Mouse (Mus musculus): Measurements from ENCODE around the gene Kl. TPM values are rescaled to one million over a fixed set of nuclear protein-coding genes. Genes with fewer than 3 reads are reported as not detected.

Kl gene
- total RNA-seq, 2 experiments from 2014 or later: 0.24 TPM

DNA sequence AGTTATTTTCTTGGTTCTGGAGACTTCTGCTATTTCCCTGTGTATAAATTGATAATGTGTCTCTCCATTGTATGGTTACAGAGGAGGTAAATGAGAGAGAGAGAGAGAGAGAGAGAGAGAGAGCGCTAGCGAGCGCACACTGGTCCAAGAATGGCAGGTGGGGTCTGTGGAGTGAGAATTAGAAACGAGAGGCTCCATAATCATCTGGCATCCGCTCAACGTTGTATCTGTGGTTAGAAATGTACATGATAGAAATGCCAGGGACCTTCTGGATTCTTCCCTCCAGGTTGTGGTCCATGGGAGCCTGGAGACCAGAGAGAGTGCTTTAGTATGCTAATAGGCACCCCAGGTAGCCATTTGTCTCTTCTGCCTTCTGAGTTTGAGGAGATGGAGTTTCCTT, 76.5 kb downstream of the Kl start:
- no peak for DNase-seq

GRCm38 (mm10) chr5:151034715-151035512, 82.5 kb downstream of the Kl start:
- DNase-seq: no peak

GRCm38 (mm10) chr5:151037871-151038270, 85.5 kb downstream of the Kl start:
- no peak for DNase-seq

- DNase-seq: no peak
These were observed 90.5 kb downstream of the Kl start for GRCm38 (mm10) chr5:151042911-151043310.
